Comparison of ENCODE assay signal across 16 mouse cellular contexts in the genomic region with DNA sequence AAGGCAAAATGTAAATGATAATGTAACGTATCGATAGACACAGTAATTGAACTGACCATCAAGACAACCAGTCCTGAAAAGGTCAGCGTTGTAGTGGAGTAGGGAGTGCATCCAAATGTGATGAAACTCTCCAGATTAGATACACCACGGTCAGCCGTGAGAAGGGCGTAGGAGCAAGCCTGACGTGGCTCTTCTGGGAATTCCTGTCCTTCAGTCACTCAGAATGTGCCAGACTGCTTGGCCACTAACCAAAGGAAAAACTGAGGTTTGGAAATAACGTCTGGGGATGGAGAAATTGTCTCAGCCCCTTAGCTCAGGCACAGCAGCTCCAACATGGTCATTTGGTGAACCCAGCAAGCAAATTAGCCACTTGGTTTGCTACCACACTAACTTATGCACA.
A peak's percentile ranks its signal among the peaks of the same experiment; 100 is the strongest.
DNase-seq lines count a peak whose midpoint lies in the region; TF ChIP-seq lines count a peak whose summit lies in the region.
"Had no signal": no experiment of that assay in that cellular context is flagged by ENCODE, and none has a peak within 500 bp of the region (broad histone marks: within the 10 kb centered on the region; RNA-seq: fewer than 3 reads in every experiment).

No protein-coding gene starts in this region.

- H3K4me1 ChIP-seq in olfactory bulb, adult 2 months (ENCODE audit: control insufficient read depth, insufficient read depth, low read length): peaks cover 19% of the 10 kb centered on the region
- H3K4me1 ChIP-seq: midbrain, embryonic 12.5 days; neural tube, embryonic 15.5 days had no signal

- 79% methylated on average over 8 of the region's 8 CpGs for WGBS in olfactory bulb, adult 2 months

- no peak overlapping the region for H3K4me3 ChIP-seq in olfactory bulb, adult 2 months (ENCODE audit: insufficient read depth, low read depth, low read length)
- H3K4me3 ChIP-seq: midbrain, embryonic 12.5 days; neural tube, embryonic 15.5 days had no signal

- TF ChIP-seq POLR2A in olfactory bulb, adult 2 months (IDR thresholded peaks at IDR 0.05; ENCODE audit: insufficient read depth, low read depth, low read length): no peak

- peak; percentile 33 to 40 for DNase-seq in cerebellum, postnatal 10 days
- DNase-seq in cerebellum, postnatal 14 days: no peak
- DNase-seq in lung, postnatal 25 days (ENCODE audit: low spot score): peak; percentile 11
- DNase-seq in lung, postnatal 4 days: no peak
- DNase-seq in adrenal gland, postnatal 36 days: peak; percentile 54 to 65
- no peak for DNase-seq in kidney, postnatal 14 days
- DNase-seq in kidney, postnatal 36 days: no peak
- DNase-seq: cerebellum, adult 2 months; kidney, adult 18-20 months; right cerebral cortex, postnatal 25 days; thymus, adult 18-20 months; thymus, postnatal 4 days had no signal

- 0 out of 2 replicates have a peak overlapping the region, but pooled peaks have one; percentile 3 for H3K27ac ChIP-seq in olfactory bulb, adult 2 months (ENCODE audit: insufficient read depth, low read depth, low read length)
- H3K27ac ChIP-seq: hindbrain, embryonic 14.5 days; midbrain, embryonic 12.5 days; neural tube, embryonic 15.5 days had no signal

- TF ChIP-seq CTCF in olfactory bulb, adult 2 months (IDR thresholded peaks at IDR 0.05; ENCODE audit: insufficient read depth, low read depth, low read length): no peak

Comparison
In these comparisons a context has a peak if more than half of its experiments do, and no peak if none do; other contexts are left out.
1. DNase-seq: peak in cerebellum, postnatal 10 days (2 of 2), lung, postnatal 25 days (single experiment) and adrenal gland, postnatal 36 days (2 of 2); none in cerebellum, postnatal 14 days (0 of 2), lung, postnatal 4 days (0 of 2), kidney, postnatal 14 days (single experiment) and kidney, postnatal 36 days (0 of 2).